Mouse (Mus musculus) megakaryocyte-erythroid progenitor cell, adult 5-6 weeks (primary cell): ENCODE results near the gene Ankrd54. TPM values are rescaled to one million over a fixed set of nuclear protein-coding genes. Genes with fewer than 3 reads are reported as not detected.
"Not testable (repeated sequence)": the region's sequence is repeated elsewhere in the genome, so short reads cannot be mapped to it uniquely, and the experiment has no call there.

Source experiments
- ATAC-seq: replicated peaks from 2 replicates; pipeline ENCODE4 v1.8.0; 2016; ENCODE audit warnings: mild to moderate bottlenecking, inconsistent platforms; ENCODE audit not compliant: severe bottlenecking, poor library complexity, low FRiP score, low TSS enrichment
- total RNA-seq, 2 experiments: library from RNA; stranded (forward) in 1 of 2; stranded (reverse) in 1 of 2; fragments of 200-1000, 215-1000 nt in 1 of 2; fragments of >200 nt in 1 of 2; fragmentation: Nextera tagmentation in 1 of 2; gene quantifications; 2 replicates each; pipeline ENCODE4 v1.2.3; 2014 to 2017

Gene Ankrd54
- total RNA-seq, 2 experiments from 2014 or later: 15.0 to 44.2 TPM

- ATAC-seq: no peak
These were observed 36.9 kb downstream of the Ankrd54 start for GRCm38 (mm10) chr15:79025687-79026308.

- no peak for ATAC-seq
These were observed 39.3 kb downstream of the Ankrd54 start for GRCm38 (mm10) chr15:79023366-79023765.

GRCm38 (mm10) chr15:79022671-79023230 lies 39.9 kb downstream of the Ankrd54 start:
- ATAC-seq: no peak

GRCm38 (mm10) chr15:79018886-79019285 lies 43.8 kb downstream of the Ankrd54 start:
- no peak for ATAC-seq

GRCm38 (mm10) chr15:79018191-79018590 lies 44.5 kb downstream of the Ankrd54 start:
- no peak for ATAC-seq

- ATAC-seq: no peak
These were observed 49.3 kb downstream of the Ankrd54 start for GRCm38 (mm10) chr15:79013382-79013781.

GRCm38 (mm10) chr15:79011550-79011949 lies 51.1 kb downstream of the Ankrd54 start:
- ATAC-seq: no peak

- no peak for ATAC-seq
These were observed 53.0 kb downstream of the Ankrd54 start for GRCm38 (mm10) chr15:79009734-79010133.

GRCm38 (mm10) chr15:79007836-79008235 lies 54.9 kb downstream of the Ankrd54 start:
- not testable (repeated sequence) for ATAC-seq

- ATAC-seq: no peak
These were observed 55.6 kb downstream of the Ankrd54 start for GRCm38 (mm10) chr15:79007059-79007458.

- ATAC-seq: no peak
These were observed 56.1 kb downstream of the Ankrd54 start for GRCm38 (mm10) chr15:79006638-79007037.

- ATAC-seq: no peak
These were observed 57.1 kb downstream of the Ankrd54 start for GRCm38 (mm10) chr15:79005581-79005980.

Other genes starting within 250 kb of the Ankrd54 start
- gene Cdc42ep1, start 220.3 kb downstream of the Ankrd54 start, total RNA-seq (2014; fragmentation: Nextera tagmentation): 0.77 TPM in 1 of 2 replicates, not detected in the other
- gene Cdc42ep1, start 220.3 kb downstream of the Ankrd54 start, total RNA-seq (2017): not detected in 2 replicates
- not detected in 2 replicates for gene Lgals2, start 207.4 kb downstream of the Ankrd54 start, total RNA-seq (2014; fragmentation: Nextera tagmentation)
- not detected in 2 replicates for gene Lgals2, start 207.4 kb downstream of the Ankrd54 start, total RNA-seq (2017)
- 30.0 and 47.6 TPM in 2 replicates for gene Gga1, start 185.7 kb downstream of the Ankrd54 start, total RNA-seq (2014; fragmentation: Nextera tagmentation)
- gene Gga1, start 185.7 kb downstream of the Ankrd54 start, total RNA-seq (2017): 7.8 and 10.9 TPM in 2 replicates
- gene Gm49510, start 163.2 kb downstream of the Ankrd54 start, total RNA-seq (2014; fragmentation: Nextera tagmentation): not detected in 2 replicates
- gene Gm49510, start 163.2 kb downstream of the Ankrd54 start, total RNA-seq (2017): 2.6 TPM in 1 of 2 replicates, not detected in the other
- 31.8 and 53.7 TPM in 2 replicates for gene Sh3bp1, start 163.1 kb downstream of the Ankrd54 start, total RNA-seq (2014; fragmentation: Nextera tagmentation)
- 11.4 and 11.6 TPM in 2 replicates for gene Sh3bp1, start 163.1 kb downstream of the Ankrd54 start, total RNA-seq (2017)
- 12.7 and 22.5 TPM in 2 replicates for gene Pdxp, start 149.0 kb downstream of the Ankrd54 start, total RNA-seq (2014; fragmentation: Nextera tagmentation)
- gene Pdxp, start 149.0 kb downstream of the Ankrd54 start, total RNA-seq (2017): 6.6 and 6.9 TPM in 2 replicates
- 54.9 and 83.9 TPM in 2 replicates for gene Lgals1, start 136.2 kb downstream of the Ankrd54 start, total RNA-seq (2014; fragmentation: Nextera tagmentation)
- 91.1 and 98.2 TPM in 2 replicates for gene Lgals1, start 136.2 kb downstream of the Ankrd54 start, total RNA-seq (2017)
- 52.3 and 56.7 TPM in 2 replicates for gene Nol12, start 128.0 kb downstream of the Ankrd54 start, total RNA-seq (2014; fragmentation: Nextera tagmentation)
- 15.3 and 31.6 TPM in 2 replicates for gene Nol12, start 128.0 kb downstream of the Ankrd54 start, total RNA-seq (2017)
- gene Triobp, start 115.2 kb downstream of the Ankrd54 start, total RNA-seq (2014; fragmentation: Nextera tagmentation): 29.1 and 33.9 TPM in 2 replicates
- 11.2 and 12.5 TPM in 2 replicates for gene Triobp, start 115.2 kb downstream of the Ankrd54 start, total RNA-seq (2017)
- 19.0 and 23.7 TPM in 2 replicates for gene H1f0, start 34.4 kb downstream of the Ankrd54 start, total RNA-seq (2014; fragmentation: Nextera tagmentation)
- 27.0 and 47.0 TPM in 2 replicates for gene H1f0, start 34.4 kb downstream of the Ankrd54 start, total RNA-seq (2017)
- gene Galr3, start 21.0 kb downstream of the Ankrd54 start, total RNA-seq (2014; fragmentation: Nextera tagmentation): 0.40 TPM in 1 of 2 replicates, not detected in the other
- 0.56 TPM in 1 of 2 replicates, not detected in the other for gene Galr3, start 21.0 kb downstream of the Ankrd54 start, total RNA-seq (2017)
- gene Eif3l, start 12.3 kb upstream of the Ankrd54 start, total RNA-seq (2014; fragmentation: Nextera tagmentation): 218 and 242 TPM in 2 replicates
- 216 and 264 TPM in 2 replicates for gene Eif3l, start 12.3 kb upstream of the Ankrd54 start, total RNA-seq (2017)
- 1.5 and 6.4 TPM in 2 replicates for gene Micall1, start 46.0 kb upstream of the Ankrd54 start, total RNA-seq (2014; fragmentation: Nextera tagmentation)
- 0.57 and 2.5 TPM in 2 replicates for gene Micall1, start 46.0 kb upstream of the Ankrd54 start, total RNA-seq (2017)
- 177 and 201 TPM in 2 replicates for gene Polr2f, start 78.1 kb upstream of the Ankrd54 start, total RNA-seq (2014; fragmentation: Nextera tagmentation)
- gene Polr2f, start 78.1 kb upstream of the Ankrd54 start, total RNA-seq (2017): 96.2 and 109 TPM in 2 replicates
- gene 1700088E04Rik, start 78.4 kb upstream of the Ankrd54 start, total RNA-seq (2014; fragmentation: Nextera tagmentation): not detected in 2 replicates
- not detected in 2 replicates for gene 1700088E04Rik, start 78.4 kb upstream of the Ankrd54 start, total RNA-seq (2017)
- gene Sox10, start 102.3 kb upstream of the Ankrd54 start, total RNA-seq (2014; fragmentation: Nextera tagmentation): not detected in 2 replicates
- not detected in 2 replicates for gene Sox10, start 102.3 kb upstream of the Ankrd54 start, total RNA-seq (2017)
- 15.8 and 20.9 TPM in 2 replicates for gene Pick1, start 166.3 kb upstream of the Ankrd54 start, total RNA-seq (2014; fragmentation: Nextera tagmentation)
- gene Pick1, start 166.3 kb upstream of the Ankrd54 start, total RNA-seq (2017): 8.9 and 11.4 TPM in 2 replicates
- not detected in 2 replicates for gene Gm49486, start 166.5 kb upstream of the Ankrd54 start, total RNA-seq (2014; fragmentation: Nextera tagmentation)
- gene Gm49486, start 166.5 kb upstream of the Ankrd54 start, total RNA-seq (2017): 0.08 TPM in 1 of 2 replicates, not detected in the other
- not detected in 2 replicates for gene Slc16a8, start 191.9 kb upstream of the Ankrd54 start, total RNA-seq (2014; fragmentation: Nextera tagmentation)
- gene Slc16a8, start 191.9 kb upstream of the Ankrd54 start, total RNA-seq (2017): not detected in 2 replicates
- not detected in 2 replicates for gene Baiap2l2, start 222.6 kb upstream of the Ankrd54 start, total RNA-seq (2014; fragmentation: Nextera tagmentation)
- not detected in 2 replicates for gene Baiap2l2, start 222.6 kb upstream of the Ankrd54 start, total RNA-seq (2017)